Mouse (Mus musculus): ENCODE measurements around the gene Iba57.

Gene Iba57

GRCm38 (mm10) chr11:59134373-59134997 lies 29.1 kb downstream of the Iba57 start:
- in situ Hi-C loops (cut with MboI, MseI), result no loop called here

- in situ Hi-C loops (cut with MboI, MseI), result no loop called here
Observed at GRCm38 (mm10) chr11:59132065-59132464, 31.5 kb downstream of the Iba57 start.

- in situ Hi-C loops (cut with MboI, MseI), result no loop called here
Observed at GRCm38 (mm10) chr11:59131348-59131919, 32.1 kb downstream of the Iba57 start.

GRCm38 (mm10) chr11:59130782-59131181 lies 32.8 kb downstream of the Iba57 start:
- in situ Hi-C loops (cut with MboI, MseI), result no loop called here

GRCm38 (mm10) chr11:59105945-59106344 lies 57.6 kb downstream of the Iba57 start:
- in situ Hi-C loops (cut with MboI, MseI), result no loop called here
